Mouse (Mus musculus) forebrain, embryonic 11.5 days (tissue): ENCODE data around the gene Coro2a. TPM values are rescaled to one million over a fixed set of nuclear protein-coding genes. Genes with fewer than 3 reads are reported as not detected.

Experiments
- ATAC-seq: fragments of 200-750 bp; cut with Nextera tagmentation; replicated peaks from 2 replicates; pipeline ENCODE4 v1.8.0; 2017; ENCODE audit warnings: moderate TSS enrichment; ENCODE audit not compliant: low FRiP score
- DNase-seq: peaks from one replicate; pipeline ENCODE4 v3.0.0-alpha.2; 2017; ENCODE audit warnings: low spot score
- H3K27ac ChIP-seq: fragments of 300-500 bp; sonication (generic); 2 replicates; pipeline ENCODE4 v1.5.1; 2014; ENCODE audit warnings: low read depth, low read length
- H3K27me3 ChIP-seq: fragments of 300-500 bp; sonication (generic); 2 replicates; pipeline ENCODE4 v1.6.1; 2014; ENCODE audit warnings: mild to moderate bottlenecking, low read length, mixed read lengths; ENCODE audit not compliant: control insufficient read depth, insufficient read depth
- H3K36me3 ChIP-seq: fragments of 300-500 bp; sonication (generic); 2 replicates; pipeline ENCODE4 v1.6.1; 2014; ENCODE audit warnings: mild to moderate bottlenecking, low read length, moderate library complexity, mixed read lengths; ENCODE audit not compliant: control insufficient read depth, insufficient read depth
- H3K4me1 ChIP-seq: fragments of 300-500 bp; sonication (generic); replicated peaks from 2 replicates; pipeline ENCODE4 v1.6.1; 2014; ENCODE audit warnings: low read length, mixed read lengths; ENCODE audit not compliant: control insufficient read depth, insufficient read depth
- H3K4me2 ChIP-seq: fragments of 300-500 bp; sonication (generic); 2 replicates; pipeline ENCODE4 v1.6.1; 2014; ENCODE audit warnings: low read depth, mild to moderate bottlenecking, low read length, moderate library complexity, mixed read lengths; ENCODE audit not compliant: severe bottlenecking
- H3K4me3 ChIP-seq: fragments of 300-500 bp; sonication (generic); 2 replicates; pipeline ENCODE4 v1.5.1; 2014; ENCODE audit warnings: low read depth, low read length
- H3K9ac ChIP-seq: fragments of 300-500 bp; sonication (generic); 2 replicates; pipeline ENCODE4 v1.6.1; 2014; ENCODE audit warnings: low read length
- H3K9me3 ChIP-seq: fragments of 300-500 bp; sonication (generic); 2 replicates; pipeline ENCODE4 v1.6.1; 2016; ENCODE audit warnings: low read length, mixed read lengths; ENCODE audit not compliant: control insufficient read depth
- WGBS: fragments of 180-500 bp; shearing (Covaris S2); extraction: QIAGEN DNeasy Blood & Tissue Kit; methylation state at CpG from one replicate; pipeline ENCODE4 v1.1.7; 2014; 5-methylcytosine and 5-hydroxymethylcytosine counted together
- polyA plus RNA-seq: library from polyadenylated mRNA; unstranded; fragments of >200 nt; fragmentation: Nextera tagmentation; extraction: Ambion mirVana; gene quantifications from 2 replicates; pipeline ENCODE4 v1.2.1, GENCODE M21; 2014

Gene Coro2a
- polyA plus RNA-seq, 1 experiment from 2014 or later, result 2.8 TPM

GRCm38 (mm10) chr4:46565393-46565955 lies 36.5 kb downstream of the Coro2a start:
- H3K9ac ChIP-seq, result no peak overlapping the region
- H3K9me3 ChIP-seq, result no peaks in the 10 kb centered on the region
- ATAC-seq (no peak), DNase-seq (no peak)
- H3K27me3 ChIP-seq, result no peaks in the 10 kb centered on the region
- no peak overlapping the region for H3K4me2 ChIP-seq
- H3K4me3 ChIP-seq, result no peak overlapping the region
- no peak overlapping the region for H3K27ac ChIP-seq
- no peaks in the 10 kb centered on the region for H3K4me1 ChIP-seq
- H3K36me3 ChIP-seq, result no peaks in the 10 kb centered on the region
- 92% methylated on average over 4 of the region's 4 CpGs for WGBS

DNA sequence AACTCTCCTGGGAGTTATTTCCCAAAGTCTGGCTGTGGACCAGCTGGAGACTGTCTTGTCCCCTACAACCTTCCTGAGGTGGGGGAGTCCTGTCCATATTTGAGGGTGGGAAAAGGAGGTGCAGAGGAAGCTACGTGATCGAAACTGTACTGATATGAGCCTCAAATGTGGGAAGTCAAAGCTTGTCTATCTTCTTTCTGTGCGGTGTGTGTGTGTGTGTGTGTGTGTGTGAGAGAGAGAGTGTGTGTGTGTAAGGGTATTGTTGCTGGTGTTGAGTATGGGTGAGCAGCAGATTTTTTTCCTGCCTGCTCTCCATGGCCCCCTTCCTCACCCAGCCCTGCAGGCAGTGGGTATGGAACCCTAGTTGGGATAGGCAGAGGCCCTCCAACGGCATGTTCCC lies 37.8 kb downstream of the Coro2a start:
- no peaks in the 10 kb centered on the region for H3K27me3 ChIP-seq
- ATAC-seq, result no peak
- WGBS, result 83% methylated on average over 4 of the region's 4 CpGs
- H3K9me3 ChIP-seq, result no peaks in the 10 kb centered on the region
- no peaks in the 10 kb centered on the region for H3K4me1 ChIP-seq
- no peak for DNase-seq
- H3K27ac ChIP-seq, result no peak overlapping the region
- no peak overlapping the region for H3K9ac ChIP-seq
- no peaks in the 10 kb centered on the region for H3K36me3 ChIP-seq
- H3K4me2 ChIP-seq, result no peak overlapping the region
- no peak overlapping the region for H3K4me3 ChIP-seq

DNA sequence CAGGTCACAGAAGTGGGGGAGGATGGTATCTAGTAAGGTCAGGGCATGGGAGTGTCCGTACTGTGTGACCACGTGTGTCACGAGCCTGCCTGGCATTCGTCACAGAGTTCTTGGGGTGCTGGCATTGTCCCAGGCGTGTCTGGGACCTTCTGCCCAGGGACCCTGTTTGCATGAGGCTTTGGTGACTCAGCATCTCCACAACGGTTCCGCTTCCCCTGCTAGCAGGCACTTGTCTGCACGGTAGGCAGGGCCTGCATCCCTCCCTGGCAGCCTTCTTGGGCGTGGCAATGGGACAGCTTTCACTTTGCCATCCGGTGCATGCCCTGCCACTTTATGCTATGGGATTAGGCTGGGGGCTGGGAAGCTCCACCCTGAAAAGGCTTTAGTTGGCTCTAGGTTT lies 38.2 kb downstream of the Coro2a start:
- no peak for ATAC-seq
- Histone ChIP-seq H3K27me3 (no peaks in the 10 kb centered on the region), H3K9me3 (no peaks in the 10 kb centered on the region), H3K36me3 (no peaks in the 10 kb centered on the region), H3K4me1 (no peaks in the 10 kb centered on the region), H3K27ac (no peak overlapping the region), H3K4me2 (no peak overlapping the region), H3K9ac (no peak overlapping the region), H3K4me3 (no peak overlapping the region)
- 69% methylated on average over 10 of the region's 10 CpGs for WGBS
- no peak for DNase-seq

- ATAC-seq, result no peak
- H3K36me3 ChIP-seq, result no peaks in the 10 kb centered on the region
- no peak overlapping the region for H3K4me2 ChIP-seq
These were observed 39.2 kb downstream of the Coro2a start for GRCm38 (mm10) chr4:46562841-46563240.

DNA sequence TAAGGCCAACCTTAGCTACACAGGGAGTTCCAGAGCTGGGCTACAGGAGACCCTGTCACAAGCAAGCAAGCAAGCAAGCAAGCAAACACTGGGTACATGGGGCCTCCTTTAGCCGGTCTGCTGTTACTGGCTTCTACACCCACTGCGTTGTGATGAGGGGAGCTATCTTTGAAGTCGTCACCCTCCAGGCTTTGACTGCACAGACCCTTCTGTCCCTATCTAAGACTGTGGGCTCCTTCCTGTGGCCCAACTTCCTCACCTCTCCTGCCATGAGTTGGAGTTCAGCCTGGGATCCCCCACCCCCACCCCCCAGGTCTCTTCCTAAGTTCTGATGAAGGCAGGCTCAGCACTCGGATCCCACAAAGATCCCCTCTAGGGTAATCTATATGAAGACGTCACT lies 40.0 kb downstream of the Coro2a start:
- DNase-seq (no peak), ATAC-seq (no peak)
- H3K27ac ChIP-seq, result no peak overlapping the region
- H3K4me2 ChIP-seq, result no peak overlapping the region
- H3K9me3 ChIP-seq, result no peaks in the 10 kb centered on the region
- no peak overlapping the region for H3K9ac ChIP-seq
- H3K27me3 ChIP-seq, result no peaks in the 10 kb centered on the region
- H3K4me1 ChIP-seq, result no peaks in the 10 kb centered on the region
- WGBS, result 86% methylated on average over 5 of the region's 5 CpGs
- no peaks in the 10 kb centered on the region for H3K36me3 ChIP-seq
- H3K4me3 ChIP-seq, result no peak overlapping the region

More at GRCm38 (mm10) chr4:46562841-46563240, 39.2 kb downstream of the Coro2a start:
- no peak overlapping the region for H3K9ac ChIP-seq
- 94% methylated on average over 14 of the region's 14 CpGs for WGBS
- no peak overlapping the region for H3K4me3 ChIP-seq
- no peaks in the 10 kb centered on the region for H3K4me1 ChIP-seq
- DNase-seq, result no peak
- H3K9me3 ChIP-seq, result no peaks in the 10 kb centered on the region
- no peaks in the 10 kb centered on the region for H3K27me3 ChIP-seq
- H3K27ac ChIP-seq, result no peak overlapping the region

GRCm38 (mm10) chr4:46560069-46560705 lies 41.8 kb downstream of the Coro2a start:
- Histone ChIP-seq H3K4me2 (no peak overlapping the region), H3K27me3 (no peaks in the 10 kb centered on the region), H3K4me1 (no peaks in the 10 kb centered on the region), H3K9me3 (no peaks in the 10 kb centered on the region), H3K27ac (no peak overlapping the region), H3K4me3 (no peak overlapping the region), H3K36me3 (no peaks in the 10 kb centered on the region), H3K9ac (no peak overlapping the region)
- ATAC-seq (no peak), DNase-seq (no peak)
- WGBS, result 79% methylated on average over 14 of the region's 14 CpGs

DNA sequence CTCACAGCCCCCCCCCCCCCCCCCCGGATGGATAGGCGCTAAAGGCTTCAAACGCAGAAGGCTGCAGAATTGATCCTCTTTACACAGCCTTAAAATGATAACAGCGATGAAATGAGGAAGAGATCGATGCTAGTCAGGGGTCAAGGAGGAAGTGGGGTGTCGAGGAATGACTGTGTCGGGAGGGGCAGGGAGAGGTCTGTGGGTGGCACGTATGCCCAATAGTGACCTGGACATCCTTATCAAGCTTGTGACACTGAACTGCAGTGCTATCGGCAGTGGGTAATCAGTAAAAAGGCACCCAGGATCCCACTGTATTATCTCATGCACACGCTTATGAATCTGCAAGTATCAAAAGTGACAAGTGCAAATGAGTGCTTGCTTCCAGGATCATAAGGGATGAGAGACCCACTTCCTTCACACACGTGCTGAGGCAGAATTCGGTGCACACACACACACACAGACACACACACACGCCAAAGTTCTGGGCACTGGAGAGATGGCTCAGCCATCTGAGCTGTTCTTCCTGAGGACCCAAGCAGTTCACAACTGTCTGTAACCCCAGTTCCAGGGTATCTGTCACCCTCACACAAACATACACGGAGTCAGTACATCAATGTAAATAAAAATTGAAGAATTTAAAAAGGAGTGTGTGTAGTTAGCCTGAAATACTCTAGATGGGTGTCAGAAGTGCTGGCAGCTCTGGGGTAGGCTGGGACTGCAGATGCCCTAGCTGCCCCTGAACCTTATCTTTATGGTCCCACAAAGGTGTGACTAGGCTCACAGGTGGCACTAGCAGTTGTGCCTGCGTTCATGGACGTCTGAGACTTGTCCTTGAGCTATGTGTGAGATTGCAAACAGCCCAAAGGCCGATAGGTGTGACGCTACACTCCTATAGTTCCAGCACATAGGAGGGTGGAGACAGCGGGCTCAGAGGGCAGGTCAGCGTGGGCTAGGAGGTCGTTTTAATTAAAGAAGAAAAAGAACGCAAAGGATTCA lies 43.0 kb downstream of the Coro2a start:
- H3K9me3 ChIP-seq, result no peaks in the 10 kb centered on the region
- no peaks in the 10 kb centered on the region for H3K27me3 ChIP-seq
- ATAC-seq (no peak), DNase-seq (no peak)
- no peak overlapping the region for H3K4me3 ChIP-seq
- no peaks in the 10 kb centered on the region for H3K36me3 ChIP-seq
- 80% methylated on average over 22 of the region's 22 CpGs for WGBS
- no peak overlapping the region for H3K9ac ChIP-seq
- H3K27ac ChIP-seq, result no peak overlapping the region
- no peaks in the 10 kb centered on the region for H3K4me1 ChIP-seq
- H3K4me2 ChIP-seq, result no peak overlapping the region

- Histone ChIP-seq H3K27ac (no peak overlapping the region), H3K27me3 (no peaks in the 10 kb centered on the region), H3K9ac (no peak overlapping the region), H3K4me2 (no peak overlapping the region), H3K4me1 (no peaks in the 10 kb centered on the region), H3K9me3 (no peaks in the 10 kb centered on the region), H3K4me3 (no peak overlapping the region), H3K36me3 (no peaks in the 10 kb centered on the region)
- WGBS, result 87% methylated on average over 3 of the region's 3 CpGs
- ATAC-seq (no peak), DNase-seq (no peak)
These were observed 45.1 kb downstream of the Coro2a start for GRCm38 (mm10) chr4:46556933-46557332.
